Mouse (Mus musculus) left cerebral cortex, postnatal 14 days (tissue): ENCODE data around the gene Fthl17f. TPM values are rescaled to one million over a fixed set of nuclear protein-coding genes. Genes with fewer than 3 reads are reported as not detected.
"Not testable (repeated sequence)": the region's sequence is repeated elsewhere in the genome, so short reads cannot be mapped to it uniquely, and the experiment has no call there.

Source experiments
- DNase-seq, 2 experiments: peaks; one replicate each; pipeline ENCODE4 v3.0.0; 2021 to 2022; ENCODE audit warnings: low spot score in 2 of 2, mixed read lengths in 1 of 2
- intact Hi-C: fragments of 180-260 bp; cut with DNase I; formaldehyde crosslinking; loops from one replicate; pipeline ENCODE4 v1.15.1; 2025
- long read RNA-seq, 2 experiments: library from polyadenylated mRNA; stranded (forward); transcript quantifications; one replicate each; pipeline ENCODE4 v2.0.0; 2021
- total RNA-seq, 2 experiments: library from RNA; stranded (reverse); gene quantifications; 2 replicates each; pipeline ENCODE4 v1.2.3; 2021

Gene Fthl17f
- not detected for total RNA-seq
- long read RNA-seq, experiment 1: 0 reads
- long read RNA-seq, experiment 2: 0 reads

GRCm38 (mm10) chrX:9062715-9063114 lies at the start of gene Fthl17f:
Fthl17f (plus strand) TSS chrX:9063015.
- intact Hi-C loops: not testable (repeated sequence)

DNA sequence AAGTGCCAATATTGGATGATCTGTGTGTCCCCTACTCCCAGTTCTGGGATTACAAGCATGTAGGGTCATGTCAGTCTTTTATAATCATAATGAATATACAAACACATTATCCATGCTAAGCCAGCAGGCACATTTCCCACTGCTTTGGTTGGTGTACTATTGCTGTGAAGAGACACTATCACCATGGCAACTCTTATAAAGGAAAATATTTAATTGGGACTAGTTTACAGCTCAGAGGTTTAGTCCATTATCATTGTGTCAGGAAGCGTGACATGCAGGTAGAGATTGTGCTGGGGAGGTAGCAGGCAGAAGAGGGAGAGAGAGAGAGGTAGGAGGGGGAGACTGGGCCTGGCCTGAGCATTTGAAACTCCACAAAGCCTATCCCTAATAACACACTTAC lies 46.7 kb upstream of the Fthl17f start:
- DNase-seq: no peak
- intact Hi-C loops: no loop called here

More at GRCm38 (mm10) chrX:9062715-9063114, at the start of gene Fthl17f:
- not testable (repeated sequence) for DNase-seq

DNA sequence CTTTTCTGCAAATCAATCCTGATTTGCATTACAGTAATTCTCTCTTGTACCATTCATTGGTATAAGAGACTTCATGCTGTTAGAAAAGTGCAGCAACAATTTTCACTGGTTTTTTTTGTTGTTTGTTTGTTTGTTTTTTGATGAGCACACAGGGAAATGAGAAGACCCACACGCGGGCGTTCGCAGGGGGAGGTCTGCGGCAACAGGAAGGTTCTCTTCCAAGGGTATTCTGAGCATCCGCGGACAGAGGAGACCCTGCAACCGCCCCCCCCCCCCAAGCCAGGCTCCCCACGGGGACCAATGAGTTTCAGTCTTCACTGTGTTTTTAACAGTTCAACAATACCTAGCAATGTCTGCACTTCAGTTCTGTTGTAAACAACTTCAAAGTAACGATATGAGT lies 43.3 kb upstream of the Fthl17f start:
- DNase-seq: no peak
- intact Hi-C loops: no loop called here

DNA sequence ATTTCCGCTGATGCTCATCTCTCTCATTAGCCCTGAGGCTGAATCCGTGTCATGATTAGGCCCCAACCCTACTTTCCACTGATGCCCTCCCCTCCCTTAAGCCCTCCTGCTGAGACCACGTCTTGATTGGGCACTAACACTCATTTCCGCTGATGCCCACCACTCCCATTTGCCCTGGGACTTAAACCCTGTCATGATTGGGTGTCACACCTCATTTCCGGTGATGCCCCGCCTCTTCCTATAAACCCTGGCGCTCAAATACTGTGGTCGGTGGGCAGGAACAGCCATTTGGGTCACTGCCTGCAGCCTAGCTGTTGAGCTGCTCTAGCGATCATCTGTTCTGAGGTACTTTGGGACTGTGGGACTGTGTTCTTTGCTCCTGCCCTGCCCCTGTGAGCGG lies 29.6 kb upstream of the Fthl17f start, which contains the start of gene Fthl17e:
Fthl17e (plus strand) TSS at position 301 of the 400 bp plus-strand sequence.
- DNase-seq, intact Hi-C loops: not testable (repeated sequence)

- intact Hi-C loops: not testable (repeated sequence)
- DNase-seq: peak in 1 of 2 experiments; percentile 11
Measured at GRCm38 (mm10) chrX:9041611-9042010, 21.2 kb upstream of the Fthl17f start.

DNA sequence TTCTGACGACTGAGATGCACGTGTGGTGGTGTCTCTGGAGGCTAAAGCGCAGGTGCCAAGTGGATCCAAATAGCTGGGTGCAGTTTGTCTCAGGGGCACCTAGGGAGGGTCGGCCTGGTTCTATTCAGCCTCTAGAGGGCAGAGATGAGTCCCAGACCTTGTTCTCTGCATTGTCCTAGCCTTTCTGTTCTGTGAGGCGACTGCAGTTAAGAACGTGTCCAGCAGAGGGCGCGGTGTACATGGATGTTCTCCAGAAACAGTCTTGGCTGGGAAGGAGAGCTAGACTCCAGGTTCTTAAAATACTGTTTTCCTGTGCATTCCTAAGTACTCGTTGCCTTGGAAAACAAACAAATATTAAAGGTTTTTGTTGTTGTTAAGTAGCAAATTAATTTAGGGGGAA lies 1.9 kb upstream of the Fthl17f start:
- intact Hi-C loops: not testable (repeated sequence)
- DNase-seq: peak; percentile 80 to 96

DNA sequence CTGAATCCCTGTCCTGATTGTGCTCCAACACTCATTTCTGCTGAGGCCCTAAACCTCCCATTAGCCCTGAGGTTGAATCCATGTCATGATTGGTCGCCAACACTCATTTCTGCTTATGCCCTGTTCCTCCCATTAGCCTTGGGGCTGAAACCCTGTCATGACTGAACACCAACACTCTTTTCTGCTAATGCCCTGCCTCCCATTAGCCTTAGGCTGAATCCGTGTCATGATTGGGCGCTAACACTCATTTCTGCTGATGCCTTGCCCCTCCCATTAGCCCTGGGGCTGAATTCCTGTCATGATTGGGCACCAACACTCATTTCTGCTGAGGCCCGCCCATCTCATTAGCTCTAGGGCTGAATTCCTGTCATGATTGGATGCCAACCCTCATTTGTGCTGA lies 714 bp upstream of the Fthl17f start:
- no peak for DNase-seq
- intact Hi-C loops: no loop called here

- intact Hi-C loops: not testable (repeated sequence)
- peak; percentile 33 to 91 for DNase-seq
Measured at GRCm38 (mm10) chrX:9077699-9078098, 14.9 kb downstream of the Fthl17f start.

- intact Hi-C loops, DNase-seq: not testable (repeated sequence)
Measured at GRCm38 (mm10) chrX:9095066-9095465, 32.3 kb downstream of the Fthl17f start.

GRCm38 (mm10) chrX:9104262-9104661 lies 41.4 kb downstream of the Fthl17f start, which contains the start of gene 4930402K13Rik:
4930402K13Rik (plus strand) TSS chrX:9104562.
- DNase-seq: no peak
- intact Hi-C loops: no loop called here

DNA sequence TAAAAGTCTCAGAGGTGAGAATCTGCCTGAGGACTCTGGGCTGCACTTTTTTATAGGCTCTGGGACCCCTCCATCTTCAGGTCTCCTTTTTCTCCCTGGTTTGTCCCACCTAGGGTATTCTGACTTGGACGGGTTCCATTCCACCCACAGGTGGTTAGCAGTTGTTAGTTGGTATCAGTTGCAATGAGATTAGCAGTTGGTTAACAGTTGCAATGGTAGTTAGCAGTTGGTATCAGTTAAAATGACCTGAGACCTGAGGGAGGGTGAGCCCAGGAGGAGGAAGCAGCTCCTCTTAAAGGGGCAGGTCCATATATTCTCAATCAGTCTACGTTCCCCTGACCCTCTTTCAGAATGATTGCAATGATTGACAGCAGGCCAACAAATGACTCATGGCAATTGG lies 47.6 kb downstream of the Fthl17f start:
- DNase-seq: no peak
- intact Hi-C loops: no loop called here

Other genes starting within 250 kb of the Fthl17f start
- gene Gm6592, start 219.0 kb upstream of the Fthl17f start, total RNA-seq: not detected
- not detected for gene Gm5751, start 188.8 kb upstream of the Fthl17f start, total RNA-seq
- gene B630019K06Rik, start 170.6 kb upstream of the Fthl17f start, total RNA-seq: 10 to 100 TPM; 22.5 to 27.8 TPM
- gene Fthl17b, start 100.0 kb upstream of the Fthl17f start, total RNA-seq: not detected
- gene Fthl17c, start 86.5 kb upstream of the Fthl17f start, total RNA-seq: not detected
- gene Fthl17d, start 76.3 kb upstream of the Fthl17f start, total RNA-seq: not detected
- gene Fthl17e, start 29.5 kb upstream of the Fthl17f start, total RNA-seq: not detected
- gene 4930402K13Rik, start 41.5 kb downstream of the Fthl17f start, total RNA-seq: not detected
- gene Lancl3, start 136.9 kb downstream of the Fthl17f start, total RNA-seq: 1 to 10 TPM; 4.7 to 5.5 TPM
- gene Gm14862, start 193.9 kb downstream of the Fthl17f start, total RNA-seq: not detected
- 10 to 100 TPM; 12.1 to 12.6 TPM for gene Xk, start 209.7 kb downstream of the Fthl17f start, total RNA-seq
- not detected for gene H2al1m, start 220.7 kb downstream of the Fthl17f start, total RNA-seq